Mouse (Mus musculus): ENCODE data around the gene Calhm2.

Calhm2 gene

GRCm38 (mm10) chr19:47088226-47088625, 49.9 kb downstream of the Calhm2 start:
- DNase-seq (ENCODE audit: extremely low read depth, low read depth, low spot score): no peak

GRCm38 (mm10) chr19:47067924-47068611, 70.0 kb downstream of the Calhm2 start:
- no peak for DNase-seq (ENCODE audit: extremely low read depth, low read depth, low spot score)

- DNase-seq (ENCODE audit: extremely low read depth, low read depth, low spot score): peak; percentile 63
Observed at GRCm38 (mm10) chr19:47067096-47067882, 70.8 kb downstream of the Calhm2 start, which contains the start of gene Taf5. Gene Taf5 (plus strand): TSS chr19:47067746.

- no peak for DNase-seq (ENCODE audit: extremely low read depth, low read depth, low spot score)
Observed at GRCm38 (mm10) chr19:47065860-47066259, 72.2 kb downstream of the Calhm2 start.

GRCm38 (mm10) chr19:47057684-47058083, 80.4 kb downstream of the Calhm2 start:
- DNase-seq (ENCODE audit: extremely low read depth, low read depth, low spot score): no peak
